Mouse (Mus musculus) layer of hippocampus, adult 11-12 months (tissue): ENCODE results near the gene Myb.
A peak's percentile ranks its signal among the peaks of the same experiment; 100 is the strongest.

Source experiments
- DNase-seq: peaks from one replicate; pipeline ENCODE4 v3.0.0; 2022; ENCODE audit warnings: low spot score

The Myb gene

GRCm38 (mm10) chr10:21082447-21082846, 78.3 kb downstream of the Myb start:
- DNase-seq = no peak

- peak; percentile 37 for DNase-seq
Observed at GRCm38 (mm10) chr10:21077151-21077719, 83.5 kb downstream of the Myb start.

- DNase-seq = no peak
Observed at GRCm38 (mm10) chr10:21076731-21077130, 84.1 kb downstream of the Myb start.

- DNase-seq = no peak
Observed at GRCm38 (mm10) chr10:21076137-21076536, 84.6 kb downstream of the Myb start.
